Mouse (Mus musculus): Measurements from ENCODE around the gene Cnst. TPM values are rescaled to one million over a fixed set of nuclear protein-coding genes. Genes with fewer than 3 reads are reported as not detected.

The Cnst gene
- polyA plus RNA-seq, 1 experiment: 28.3 TPM

- no peak for DNase-seq
Measured at GRCm38 (mm10) chr1:179612418-179612817, 66.2 kb downstream of the Cnst start.

GRCm38 (mm10) chr1:179612986-179613505, 66.9 kb downstream of the Cnst start:
- no peaks in the 10 kb centered on the region for H3K27me3 ChIP-seq (ENCODE audit: control insufficient read depth, insufficient read depth, low read length)
- H3K4me3 ChIP-seq (ENCODE audit: control insufficient read depth, insufficient read depth, low read length): no peak overlapping the region
- TF ChIP-seq CTCF (IDR thresholded peaks at IDR 0.05; ENCODE audit: borderline replicate concordance, control insufficient read depth, extremely low read depth, insufficient read depth, low read length, poor library complexity): no peak
- no peak for TF ChIP-seq POLR2A (IDR thresholded peaks at IDR 0.05; ENCODE audit: control insufficient read depth, extremely low read depth, insufficient read depth, low read length, poor library complexity)
- H3K36me3 ChIP-seq (ENCODE audit: control insufficient read depth, insufficient read depth, low read length): peaks cover 5% of the 10 kb centered on the region; the same call in 1 of the 2 replicates
- H3K4me1 ChIP-seq (replicated peaks; ENCODE audit: control insufficient read depth, insufficient read depth, low read length): no peaks in the 10 kb centered on the region; the same call in 1 of the 2 replicates
- H3K27ac ChIP-seq (ENCODE audit: control insufficient read depth, insufficient read depth, low read length): no peak overlapping the region
- 92% methylated on average over 9 of the region's 9 CpGs for WGBS
- no peak for DNase-seq

More at GRCm38 (mm10) chr1:179612418-179612817, 66.2 kb downstream of the Cnst start:
- Histone ChIP-seq H3K36me3 (ENCODE audit: control insufficient read depth, insufficient read depth, low read length) (peaks cover 5% of the 10 kb centered on the region; the same call in 1 of the 2 replicates), H3K4me1 (replicated peaks; ENCODE audit: control insufficient read depth, insufficient read depth, low read length) (no peaks in the 10 kb centered on the region; the same call in 1 of the 2 replicates), H3K27ac (ENCODE audit: control insufficient read depth, insufficient read depth, low read length) (no peak overlapping the region), H3K27me3 (ENCODE audit: control insufficient read depth, insufficient read depth, low read length) (no peaks in the 10 kb centered on the region), H3K4me3 (ENCODE audit: control insufficient read depth, insufficient read depth, low read length) (no peak overlapping the region)
- 96% methylated on average over 6 of the region's 6 CpGs for WGBS
- TF ChIP-seq POLR2A (IDR thresholded peaks at IDR 0.05; ENCODE audit: control insufficient read depth, extremely low read depth, insufficient read depth, low read length, poor library complexity) (no peak), CTCF (IDR thresholded peaks at IDR 0.05; ENCODE audit: borderline replicate concordance, control insufficient read depth, extremely low read depth, insufficient read depth, low read length, poor library complexity) (no peak)

- no peak overlapping the region for H3K27ac ChIP-seq (ENCODE audit: control insufficient read depth, insufficient read depth, low read length)
- H3K4me3 ChIP-seq (ENCODE audit: control insufficient read depth, insufficient read depth, low read length): no peak overlapping the region
- no peaks in the 10 kb centered on the region for H3K4me1 ChIP-seq (replicated peaks; ENCODE audit: control insufficient read depth, insufficient read depth, low read length)
- no peaks in the 10 kb centered on the region; the same call in 1 of the 2 replicates for H3K36me3 ChIP-seq (ENCODE audit: control insufficient read depth, insufficient read depth, low read length)
- H3K27me3 ChIP-seq (ENCODE audit: control insufficient read depth, insufficient read depth, low read length): no peaks in the 10 kb centered on the region
- WGBS: 96% methylated on average over 7 of the region's 7 CpGs
- DNase-seq: no peak
- TF ChIP-seq POLR2A (IDR thresholded peaks at IDR 0.05; ENCODE audit: control insufficient read depth, extremely low read depth, insufficient read depth, low read length, poor library complexity): no peak
- no peak for TF ChIP-seq CTCF (IDR thresholded peaks at IDR 0.05; ENCODE audit: borderline replicate concordance, control insufficient read depth, extremely low read depth, insufficient read depth, low read length, poor library complexity)
Measured at GRCm38 (mm10) chr1:179617426-179617825, 71.3 kb downstream of the Cnst start.

GRCm38 (mm10) chr1:179622665-179623064, 76.5 kb downstream of the Cnst start:
- no peak overlapping the region for H3K27ac ChIP-seq (ENCODE audit: control insufficient read depth, insufficient read depth, low read length)
- no peaks in the 10 kb centered on the region for H3K4me1 ChIP-seq (replicated peaks; ENCODE audit: control insufficient read depth, insufficient read depth, low read length)
- no peaks in the 10 kb centered on the region for H3K27me3 ChIP-seq (ENCODE audit: control insufficient read depth, insufficient read depth, low read length)
- WGBS: 97% methylated on average over 12 of the region's 12 CpGs
- H3K36me3 ChIP-seq (ENCODE audit: control insufficient read depth, insufficient read depth, low read length): peaks cover 15% of the 10 kb centered on the region
- no peak for TF ChIP-seq CTCF (IDR thresholded peaks at IDR 0.05; ENCODE audit: borderline replicate concordance, control insufficient read depth, extremely low read depth, insufficient read depth, low read length, poor library complexity)
- no peak for TF ChIP-seq POLR2A (IDR thresholded peaks at IDR 0.05; ENCODE audit: control insufficient read depth, extremely low read depth, insufficient read depth, low read length, poor library complexity)
- DNase-seq: no peak
- no peak overlapping the region for H3K4me3 ChIP-seq (ENCODE audit: control insufficient read depth, insufficient read depth, low read length)

GRCm38 (mm10) chr1:179623657-179624056, 77.5 kb downstream of the Cnst start:
- Histone ChIP-seq H3K36me3 (ENCODE audit: control insufficient read depth, insufficient read depth, low read length) (peaks cover 15% of the 10 kb centered on the region), H3K27ac (ENCODE audit: control insufficient read depth, insufficient read depth, low read length) (no peak overlapping the region), H3K27me3 (ENCODE audit: control insufficient read depth, insufficient read depth, low read length) (no peaks in the 10 kb centered on the region), H3K4me1 (replicated peaks; ENCODE audit: control insufficient read depth, insufficient read depth, low read length) (no peaks in the 10 kb centered on the region), H3K4me3 (ENCODE audit: control insufficient read depth, insufficient read depth, low read length) (no peak overlapping the region)
- peak; percentile 64 for DNase-seq
- no peak for TF ChIP-seq POLR2A (IDR thresholded peaks at IDR 0.05; ENCODE audit: control insufficient read depth, extremely low read depth, insufficient read depth, low read length, poor library complexity)
- TF ChIP-seq CTCF (IDR thresholded peaks at IDR 0.05; ENCODE audit: borderline replicate concordance, control insufficient read depth, extremely low read depth, insufficient read depth, low read length, poor library complexity): peak; percentile 47; the same call in 1 of the 2 replicates
- WGBS: 60% methylated on average over 4 of the region's 4 CpGs

DNA sequence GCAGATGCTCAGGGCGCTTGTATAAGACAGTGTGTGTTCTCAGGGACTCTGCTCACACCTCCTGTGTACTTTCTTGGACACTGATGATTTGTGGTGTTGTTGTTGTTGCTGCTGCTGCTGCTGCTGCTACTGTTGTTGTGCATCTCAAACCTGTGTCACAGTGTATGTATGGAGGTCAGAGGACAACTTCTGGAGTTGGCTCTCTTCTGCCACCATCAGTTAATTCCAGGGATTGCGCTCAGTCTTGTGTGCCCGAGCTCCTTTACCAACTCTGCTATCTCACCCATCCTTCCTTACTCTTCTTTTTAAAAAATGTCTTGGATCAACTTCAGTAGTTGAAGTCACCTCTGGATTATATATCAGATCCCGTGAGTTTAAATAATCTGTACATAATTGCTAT, 78.2 kb downstream of the Cnst start:
- Histone ChIP-seq H3K4me3 (ENCODE audit: control insufficient read depth, insufficient read depth, low read length) (no peak overlapping the region), H3K4me1 (replicated peaks; ENCODE audit: control insufficient read depth, insufficient read depth, low read length) (no peaks in the 10 kb centered on the region), H3K36me3 (ENCODE audit: control insufficient read depth, insufficient read depth, low read length) (peaks cover 15% of the 10 kb centered on the region), H3K27ac (ENCODE audit: control insufficient read depth, insufficient read depth, low read length) (no peak overlapping the region), H3K27me3 (ENCODE audit: control insufficient read depth, insufficient read depth, low read length) (no peaks in the 10 kb centered on the region)
- peak; percentile 63 for DNase-seq
- WGBS: 84% methylated on average over 4 of the region's 4 CpGs
- no peak for TF ChIP-seq CTCF (IDR thresholded peaks at IDR 0.05; ENCODE audit: borderline replicate concordance, control insufficient read depth, extremely low read depth, insufficient read depth, low read length, poor library complexity)
- no peak for TF ChIP-seq POLR2A (IDR thresholded peaks at IDR 0.05; ENCODE audit: control insufficient read depth, extremely low read depth, insufficient read depth, low read length, poor library complexity)

Measured in thymus, adult 2 months (tissue).